Mouse (Mus musculus) heart, adult 11 months (tissue): ENCODE results near the gene Car5a.

Experiments used
- DNase-seq: peaks from one replicate; pipeline ENCODE4 v3.0.0; 2022

Gene Car5a

DNA sequence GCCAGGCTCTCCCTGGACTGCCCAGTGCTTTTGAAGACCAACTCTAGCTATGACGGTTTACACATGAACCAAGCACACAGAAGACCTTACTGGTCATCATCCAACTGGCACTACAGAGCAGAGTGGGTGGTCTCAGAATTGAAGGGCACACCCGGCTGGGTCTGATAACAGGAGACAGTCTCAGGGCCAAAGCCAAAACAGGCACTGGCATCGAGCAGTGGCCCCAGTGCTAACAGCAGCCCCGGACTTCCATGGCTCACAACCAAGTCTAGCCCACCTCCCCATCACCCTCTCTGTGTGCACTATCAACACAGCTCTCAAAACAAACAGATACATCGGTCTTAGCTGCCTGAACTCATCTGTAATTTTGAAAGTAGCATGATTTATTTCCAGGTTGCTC lies 38.8 kb downstream of the Car5a start:
- DNase-seq, result no peak

DNA sequence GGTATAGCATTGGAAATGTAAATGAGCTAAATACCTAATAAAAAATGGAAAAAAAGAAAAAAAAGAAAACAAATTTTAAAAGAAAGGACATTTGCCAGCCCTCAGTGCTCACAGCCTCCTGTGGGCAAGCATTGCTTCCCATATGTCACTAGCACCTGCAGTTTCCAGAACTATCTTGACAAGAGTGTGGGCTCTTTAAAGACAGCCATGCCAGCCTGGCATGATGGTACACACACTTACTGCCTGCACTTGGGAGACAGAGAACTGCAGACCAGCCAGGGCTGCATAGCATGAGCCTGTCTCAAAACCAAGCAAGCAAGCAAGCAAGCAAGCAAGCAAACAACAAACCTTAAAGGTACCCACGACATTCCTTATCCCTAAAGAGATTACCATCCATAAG lies 39.3 kb downstream of the Car5a start:
- no peak for DNase-seq

DNA sequence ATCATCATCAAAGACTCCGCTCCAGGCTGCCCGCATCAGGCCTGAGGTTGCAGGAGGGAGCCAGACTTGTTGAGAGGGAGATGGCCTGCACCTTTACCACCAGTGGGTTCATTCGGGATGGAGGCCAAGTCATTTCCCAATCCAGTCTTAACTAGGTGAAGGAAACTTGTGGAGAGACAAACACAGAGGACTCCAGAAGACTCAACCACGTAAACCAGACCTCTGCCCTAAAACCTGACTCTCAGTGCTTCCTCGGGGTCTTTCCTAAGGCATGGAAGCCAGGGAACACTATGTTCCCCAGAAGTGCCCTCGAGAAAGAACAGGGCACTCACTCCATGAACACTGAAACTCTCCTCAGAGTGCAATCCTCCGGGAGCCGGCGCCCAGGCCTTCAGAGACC lies 39.7 kb downstream of the Car5a start:
- no peak for DNase-seq

- no peak for DNase-seq
Measured at GRCm38 (mm10) chr8:121903977-121904376, 40.7 kb downstream of the Car5a start.

- DNase-seq, result peak; percentile 94
Measured at GRCm38 (mm10) chr8:121901498-121902236, 43.0 kb downstream of the Car5a start.

DNA sequence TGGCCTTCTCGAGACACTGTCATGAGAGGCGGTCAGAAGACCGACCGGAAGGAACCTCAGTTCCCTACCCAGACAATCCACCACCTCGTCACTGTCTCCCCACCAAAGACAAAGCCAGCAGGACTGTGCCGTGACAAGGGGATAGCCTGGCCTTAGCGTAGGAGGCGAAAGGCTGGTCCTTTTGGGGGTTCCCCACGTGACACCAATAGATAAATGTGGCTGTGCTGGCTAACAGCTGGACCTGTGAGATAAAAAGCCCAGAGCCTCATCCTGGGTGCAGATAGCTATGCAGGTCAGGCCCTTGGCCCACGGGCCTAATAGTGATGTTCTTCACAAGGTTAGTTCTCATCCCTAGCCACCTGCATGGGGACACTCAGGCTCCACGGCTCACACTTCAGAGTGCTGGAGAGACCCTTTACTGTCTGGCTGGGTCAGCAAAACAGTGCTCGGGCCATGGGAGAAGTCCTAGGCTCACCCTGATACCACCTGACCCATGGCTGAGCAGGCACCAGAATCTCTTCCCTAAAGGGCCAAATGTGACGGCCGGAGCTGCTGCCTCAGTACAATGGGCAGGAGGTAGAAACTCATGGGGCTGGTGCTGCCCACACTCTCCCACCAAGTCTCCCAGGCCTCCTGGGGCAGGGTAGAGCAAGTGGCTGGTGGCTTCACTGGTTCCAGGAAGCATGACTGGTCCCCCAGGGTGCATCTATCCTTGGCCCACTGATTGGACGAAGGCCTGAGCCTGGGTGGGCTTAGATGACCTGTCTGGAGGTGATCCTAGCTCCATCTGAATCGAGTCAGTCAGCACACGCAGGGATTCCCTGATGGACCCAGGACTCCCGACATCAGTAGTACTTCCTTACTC lies 45.3 kb downstream of the Car5a start:
- DNase-seq, result no peak

GRCm38 (mm10) chr8:121898401-121898931 lies 46.2 kb downstream of the Car5a start:
- peak; percentile 98 for DNase-seq

- no peak for DNase-seq
Measured at GRCm38 (mm10) chr8:121897871-121898381, 46.8 kb downstream of the Car5a start.

DNA sequence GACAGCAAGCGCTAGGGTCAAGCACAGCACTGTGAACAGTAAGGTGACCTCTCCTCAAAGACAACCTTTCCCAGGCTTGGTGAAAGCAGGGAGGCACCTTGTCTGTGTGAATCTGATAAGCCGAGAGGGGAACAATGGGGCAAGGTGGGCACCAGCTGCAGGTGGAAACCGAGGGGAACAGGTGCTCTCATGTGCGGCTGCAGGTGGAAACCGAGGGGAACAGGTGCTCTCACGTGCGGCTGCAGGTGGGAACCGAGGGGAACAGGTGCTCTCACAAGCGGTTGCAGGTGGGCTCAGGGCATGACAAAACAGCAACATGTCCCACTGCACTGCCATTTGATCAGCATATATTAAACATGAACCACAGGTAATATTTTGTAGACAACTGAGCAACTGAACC lies 47.5 kb downstream of the Car5a start:
- DNase-seq, result no peak

DNA sequence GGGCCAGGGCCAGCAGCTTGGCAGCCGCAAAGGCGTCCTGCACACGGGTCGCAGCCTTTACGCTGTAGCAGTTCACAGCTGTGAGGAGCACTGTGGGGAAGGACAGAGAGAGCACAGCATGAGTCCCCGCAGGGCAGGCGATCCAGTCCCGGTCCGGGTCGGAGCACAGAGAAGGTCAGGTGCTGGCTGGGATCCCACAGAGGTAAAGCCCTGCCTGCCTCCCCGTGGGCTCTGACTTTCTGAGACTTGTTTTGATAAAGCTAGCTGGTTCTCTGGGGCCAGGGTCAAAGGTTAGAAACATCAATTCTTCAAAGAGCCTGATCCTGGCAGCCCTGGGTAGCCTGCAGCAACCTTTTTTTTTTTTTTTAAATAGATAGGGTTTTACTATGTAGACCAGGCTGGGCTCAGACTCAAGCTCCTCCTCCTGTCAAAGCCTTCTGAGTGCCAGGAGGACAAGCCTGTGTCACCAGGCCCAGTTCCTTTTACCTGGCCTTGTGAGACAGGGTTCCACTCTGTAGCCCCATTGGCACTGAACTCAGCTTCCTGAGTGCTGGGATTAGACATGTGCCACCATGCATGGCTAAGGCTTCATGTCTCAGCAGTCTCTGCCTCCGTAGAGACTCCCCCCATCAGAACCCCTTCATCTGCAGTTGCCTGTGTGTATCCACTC lies 48.1 kb downstream of the Car5a start:
- no peak for DNase-seq

GRCm38 (mm10) chr8:121895910-121896309 lies 48.8 kb downstream of the Car5a start:
- DNase-seq, result no peak

- no peak for DNase-seq
Measured at GRCm38 (mm10) chr8:121892875-121893274, 51.8 kb downstream of the Car5a start.

GRCm38 (mm10) chr8:121889810-121890785 lies 54.6 kb downstream of the Car5a start:
- DNase-seq, result no peak

GRCm38 (mm10) chr8:121889317-121889716 lies 55.4 kb downstream of the Car5a start:
- DNase-seq, result no peak

DNA sequence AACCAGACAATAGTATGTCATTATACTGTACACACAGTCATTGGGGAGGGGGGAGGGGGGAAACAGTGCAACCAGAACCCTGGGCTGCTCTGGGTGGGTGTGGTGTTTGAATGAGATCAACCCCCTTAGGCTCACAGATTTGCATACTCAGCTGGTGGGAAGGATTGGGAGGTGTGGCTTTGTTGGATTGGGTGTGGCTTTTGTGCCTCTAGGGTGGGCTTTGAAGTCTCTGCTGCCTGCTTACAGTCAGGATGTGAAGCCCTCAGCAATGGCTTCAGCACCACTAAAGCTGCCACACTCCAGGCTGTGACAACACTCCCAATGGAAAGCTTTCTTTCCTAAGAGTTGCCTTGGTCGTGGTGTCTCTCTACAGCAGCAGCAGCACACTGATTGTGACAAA lies 57.2 kb downstream of the Car5a start:
- DNase-seq, result no peak

GRCm38 (mm10) chr8:121885433-121885832 lies 59.3 kb downstream of the Car5a start:
- DNase-seq, result no peak

DNA sequence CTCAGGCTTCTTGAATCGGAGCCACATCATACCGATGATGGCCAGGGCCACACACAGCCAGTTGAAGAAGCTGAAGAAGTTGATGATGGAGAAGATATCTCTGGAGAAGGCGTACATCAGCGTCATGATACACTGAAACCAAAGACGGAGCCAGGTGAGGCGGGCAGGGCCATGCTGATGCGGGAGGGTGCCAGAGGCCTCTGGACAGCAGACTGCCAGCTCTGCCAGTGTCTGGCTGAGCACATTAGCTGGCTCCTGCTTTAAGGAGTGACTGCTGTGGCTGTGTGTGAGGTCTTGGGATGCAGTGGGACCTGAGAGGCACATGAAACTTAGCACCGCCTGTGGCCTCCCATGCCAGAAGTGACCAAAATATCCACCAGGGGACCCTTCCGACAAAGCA lies 59.7 kb downstream of the Car5a start:
- no peak for DNase-seq

DNA sequence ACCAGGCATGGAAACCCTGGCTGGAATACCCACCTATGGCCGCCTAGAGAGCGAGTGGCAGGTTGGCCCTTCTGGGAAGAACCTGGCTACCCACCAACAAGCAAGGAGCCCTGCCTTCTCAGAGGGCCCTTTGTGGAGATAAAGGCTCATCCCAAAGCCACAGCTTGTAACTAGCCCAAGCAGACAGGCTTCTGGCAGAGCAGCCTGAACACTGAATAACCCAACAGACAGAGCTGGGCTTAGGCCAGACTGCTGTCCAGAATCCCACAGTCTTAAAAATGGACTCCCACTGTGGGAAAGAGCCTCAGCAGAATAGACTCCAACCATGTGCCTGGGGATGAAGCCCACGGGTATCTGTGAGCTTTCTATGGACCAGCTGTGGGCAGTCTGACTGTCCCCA lies 60.5 kb downstream of the Car5a start:
- no peak for DNase-seq

DNA sequence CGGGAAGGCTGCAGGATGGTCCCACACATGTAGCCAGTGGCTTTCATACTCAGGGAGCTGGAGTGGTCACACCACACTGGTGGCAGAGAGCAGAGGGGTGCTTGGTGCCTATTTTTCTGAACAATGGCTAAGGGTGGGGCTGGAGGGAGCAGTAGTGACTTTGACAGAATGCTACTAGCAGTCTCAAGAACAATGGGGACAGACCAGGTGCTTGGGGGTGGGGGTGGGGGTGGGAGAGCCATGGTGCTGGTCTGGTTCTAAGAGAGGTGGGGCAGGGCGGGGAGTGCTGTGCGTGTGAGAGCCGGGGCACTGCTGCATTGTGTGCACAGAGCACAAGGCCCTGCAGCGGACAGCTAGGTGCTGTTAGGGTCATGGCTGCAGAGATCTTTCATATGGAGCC lies 62.8 kb downstream of the Car5a start:
- DNase-seq, result no peak

DNA sequence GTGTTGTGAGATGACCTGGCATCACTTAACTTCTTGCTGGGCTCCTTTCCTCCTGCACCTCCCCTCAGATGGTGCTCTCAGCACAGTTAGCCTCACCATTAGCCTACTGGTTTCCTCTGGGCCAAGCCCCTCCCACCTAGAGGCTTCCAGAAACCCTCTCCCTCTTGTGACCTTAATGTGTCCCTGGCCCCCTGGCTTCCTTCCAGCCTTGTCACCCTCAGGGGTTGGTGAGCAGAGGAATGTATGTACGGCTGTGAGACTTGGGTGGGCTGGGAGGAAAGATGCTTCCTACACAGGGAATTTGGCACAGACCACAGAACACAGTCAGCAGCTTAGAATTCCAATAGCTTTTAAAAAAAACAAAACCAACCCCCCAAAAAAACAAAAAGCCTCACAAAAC lies 63.9 kb downstream of the Car5a start:
- DNase-seq, result no peak

- no peak for DNase-seq
Measured at GRCm38 (mm10) chr8:121879712-121880111, 65.0 kb downstream of the Car5a start.
